Mouse (Mus musculus) forebrain, embryonic 11.5 days (tissue): ENCODE data around the gene Slc5a6. TPM values are rescaled to one million over a fixed set of nuclear protein-coding genes. Genes with fewer than 3 reads are reported as not detected.
"Not testable (repeated sequence)": the region's sequence is repeated elsewhere in the genome, so short reads cannot be mapped to it uniquely, and the experiment has no call there.

Experiments used
- ATAC-seq: fragments of 200-750 bp; cut with Nextera tagmentation; replicated peaks from 2 replicates; pipeline ENCODE4 v1.8.0; 2017; ENCODE audit warnings: moderate TSS enrichment; ENCODE audit not compliant: low FRiP score
- DNase-seq: peaks from one replicate; pipeline ENCODE4 v3.0.0-alpha.2; 2017; ENCODE audit warnings: low spot score
- H3K27ac ChIP-seq: fragments of 300-500 bp; sonication (generic); 2 replicates; pipeline ENCODE4 v1.5.1; 2014; ENCODE audit warnings: low read depth, low read length
- H3K27me3 ChIP-seq: fragments of 300-500 bp; sonication (generic); 2 replicates; pipeline ENCODE4 v1.6.1; 2014; ENCODE audit warnings: mild to moderate bottlenecking, low read length, mixed read lengths; ENCODE audit not compliant: control insufficient read depth, insufficient read depth
- H3K36me3 ChIP-seq: fragments of 300-500 bp; sonication (generic); 2 replicates; pipeline ENCODE4 v1.6.1; 2014; ENCODE audit warnings: mild to moderate bottlenecking, low read length, moderate library complexity, mixed read lengths; ENCODE audit not compliant: control insufficient read depth, insufficient read depth
- H3K4me1 ChIP-seq: fragments of 300-500 bp; sonication (generic); replicated peaks from 2 replicates; pipeline ENCODE4 v1.6.1; 2014; ENCODE audit warnings: low read length, mixed read lengths; ENCODE audit not compliant: control insufficient read depth, insufficient read depth
- H3K4me2 ChIP-seq: fragments of 300-500 bp; sonication (generic); 2 replicates; pipeline ENCODE4 v1.6.1; 2014; ENCODE audit warnings: low read depth, mild to moderate bottlenecking, low read length, moderate library complexity, mixed read lengths; ENCODE audit not compliant: severe bottlenecking
- H3K4me3 ChIP-seq: fragments of 300-500 bp; sonication (generic); 2 replicates; pipeline ENCODE4 v1.5.1; 2014; ENCODE audit warnings: low read depth, low read length
- H3K9ac ChIP-seq: fragments of 300-500 bp; sonication (generic); 2 replicates; pipeline ENCODE4 v1.6.1; 2014; ENCODE audit warnings: low read length
- H3K9me3 ChIP-seq: fragments of 300-500 bp; sonication (generic); 2 replicates; pipeline ENCODE4 v1.6.1; 2016; ENCODE audit warnings: low read length, mixed read lengths; ENCODE audit not compliant: control insufficient read depth
- WGBS: fragments of 180-500 bp; shearing (Covaris S2); extraction: QIAGEN DNeasy Blood & Tissue Kit; methylation state at CpG from one replicate; pipeline ENCODE4 v1.1.7; 2014; 5-methylcytosine and 5-hydroxymethylcytosine counted together
- polyA plus RNA-seq: library from polyadenylated mRNA; unstranded; fragments of >200 nt; fragmentation: Nextera tagmentation; extraction: Ambion mirVana; gene quantifications from 2 replicates; pipeline ENCODE4 v1.2.1, GENCODE M21; 2014

The Slc5a6 gene
- polyA plus RNA-seq, 1 experiment from 2014 or later: 10.9 TPM

GRCm38 (mm10) chr5:31030926-31031325 is 17.8 kb downstream of the Slc5a6 start:
- DNase-seq (no peak), ATAC-seq (no peak)
- Histone ChIP-seq H3K9me3 (no peaks in the 10 kb centered on the region), H3K27ac (no peak overlapping the region), H3K36me3 (no peaks in the 10 kb centered on the region), H3K27me3 (no peaks in the 10 kb centered on the region), H3K4me2 (no peak overlapping the region), H3K9ac (no peak overlapping the region), H3K4me1 (no peaks in the 10 kb centered on the region), H3K4me3 (no peak overlapping the region)
- WGBS: 92% methylated on average over 4 of the region's 4 CpGs

- Histone ChIP-seq H3K9ac (no peak overlapping the region), H3K4me1 (peaks cover 2% of the 10 kb centered on the region; the same call in 1 of the 2 replicates), H3K36me3 (no peaks in the 10 kb centered on the region), H3K9me3 (no peaks in the 10 kb centered on the region), H3K27ac (no peak overlapping the region), H3K4me2 (no peak overlapping the region), H3K4me3 (no peak overlapping the region), H3K27me3 (no peaks in the 10 kb centered on the region)
- no peak for DNase-seq
- ATAC-seq: no peak
Measured at GRCm38 (mm10) chr5:31024641-31025040, 24.1 kb downstream of the Slc5a6 start.

- DNase-seq (no peak), ATAC-seq (no peak)
- no peak overlapping the region for H3K9ac ChIP-seq
- no peaks in the 10 kb centered on the region for H3K9me3 ChIP-seq
- H3K36me3 ChIP-seq: no peaks in the 10 kb centered on the region
- H3K4me1 ChIP-seq: peaks cover 2% of the 10 kb centered on the region; the same call in 1 of the 2 replicates
- no peak overlapping the region for H3K27ac ChIP-seq
- no peaks in the 10 kb centered on the region for H3K27me3 ChIP-seq
- no peak overlapping the region for H3K4me2 ChIP-seq
- H3K4me3 ChIP-seq: no peak overlapping the region
- 0% methylated on average over 4 of the region's 4 CpGs for WGBS
Measured at GRCm38 (mm10) chr5:31023254-31023653, 25.5 kb downstream of the Slc5a6 start.

GRCm38 (mm10) chr5:31022690-31023089 is 26.0 kb downstream of the Slc5a6 start:
- no peaks in the 10 kb centered on the region for H3K27me3 ChIP-seq
- peaks cover 2% of the 10 kb centered on the region; the same call in 1 of the 2 replicates for H3K4me1 ChIP-seq
- no peak for DNase-seq
- H3K27ac ChIP-seq: no peak overlapping the region
- H3K9ac ChIP-seq: no peak overlapping the region
- H3K4me3 ChIP-seq: no peak overlapping the region
- H3K9me3 ChIP-seq: no peaks in the 10 kb centered on the region
- no peak overlapping the region for H3K4me2 ChIP-seq
- no peak for ATAC-seq
- WGBS: 20% methylated on average over 1 of the region's 1 CpGs
- no peaks in the 10 kb centered on the region for H3K36me3 ChIP-seq

GRCm38 (mm10) chr5:31021790-31022189 is 26.9 kb downstream of the Slc5a6 start:
- not testable (repeated sequence) for H3K27ac ChIP-seq, H3K4me1 ChIP-seq, H3K27me3 ChIP-seq, H3K36me3 ChIP-seq, H3K4me3 ChIP-seq, H3K9ac ChIP-seq, H3K4me2 ChIP-seq, ATAC-seq, DNase-seq, H3K9me3 ChIP-seq
- 89% methylated on average over 4 of the region's 5 CpGs for WGBS

GRCm38 (mm10) chr5:31015913-31016312 is 32.8 kb downstream of the Slc5a6 start:
- Histone ChIP-seq H3K27ac (no peak overlapping the region), H3K9me3 (no peaks in the 10 kb centered on the region), H3K4me3 (no peak overlapping the region), H3K4me2 (no peak overlapping the region), H3K27me3 (no peaks in the 10 kb centered on the region), H3K9ac (no peak overlapping the region), H3K4me1 (no peaks in the 10 kb centered on the region), H3K36me3 (no peaks in the 10 kb centered on the region)
- WGBS: 82% methylated on average over 2 of the region's 2 CpGs
- DNase-seq (no peak), ATAC-seq (no peak)

GRCm38 (mm10) chr5:31012737-31013136 is 36.0 kb downstream of the Slc5a6 start:
- Histone ChIP-seq H3K27me3 (no peaks in the 10 kb centered on the region), H3K4me1 (no peaks in the 10 kb centered on the region), H3K4me2 (no peak overlapping the region), H3K36me3 (no peaks in the 10 kb centered on the region), H3K9ac (no peak overlapping the region), H3K4me3 (no peak overlapping the region), H3K9me3 (no peaks in the 10 kb centered on the region), H3K27ac (no peak overlapping the region)
- DNase-seq: no peak
- 84% methylated on average over 3 of the region's 3 CpGs for WGBS
- no peak for ATAC-seq

- WGBS: 6% methylated on average over 5 of the region's 5 CpGs
- no peaks in the 10 kb centered on the region for H3K36me3 ChIP-seq
- H3K4me3 ChIP-seq: no peak overlapping the region
- no peaks in the 10 kb centered on the region for H3K9me3 ChIP-seq
- no peak overlapping the region for H3K9ac ChIP-seq
- ATAC-seq (no peak), DNase-seq (peak; percentile 95)
- H3K27ac ChIP-seq: no peak overlapping the region
- H3K4me2 ChIP-seq: no peak overlapping the region
- no peaks in the 10 kb centered on the region for H3K4me1 ChIP-seq
- H3K27me3 ChIP-seq: no peaks in the 10 kb centered on the region
Measured at GRCm38 (mm10) chr5:31004184-31004583, 44.5 kb downstream of the Slc5a6 start.

GRCm38 (mm10) chr5:31001560-31001959 is 47.2 kb downstream of the Slc5a6 start:
- 83% methylated on average over 4 of the region's 4 CpGs for WGBS
- Histone ChIP-seq H3K4me1 (no peaks in the 10 kb centered on the region), H3K4me2 (no peak overlapping the region), H3K27me3 (no peaks in the 10 kb centered on the region), H3K4me3 (no peak overlapping the region), H3K9ac (no peak overlapping the region), H3K36me3 (no peaks in the 10 kb centered on the region), H3K9me3 (no peaks in the 10 kb centered on the region), H3K27ac (no peak overlapping the region)
- DNase-seq (no peak), ATAC-seq (no peak)
